Mouse (Mus musculus) bone marrow, adult 2 months (tissue): ENCODE data around the gene Hbp1.

ENCODE experiments used
- CTCF ChIP-seq: fragments of 200-500 bp; IDR thresholded peaks from 2 replicates; pipeline ENCODE4 v1.5.1; 2011; ENCODE audit warnings: low read length, control low read depth; ENCODE audit not compliant: control insufficient read depth, insufficient read depth
- POLR2A ChIP-seq: fragments of 200-500 bp; IDR thresholded peaks from 2 replicates; pipeline ENCODE4 v1.6.1; 2011; ENCODE audit warnings: low read depth, mild to moderate bottlenecking, control low read depth, low read length, borderline replicate concordance; ENCODE audit not compliant: control insufficient read depth

DNA sequence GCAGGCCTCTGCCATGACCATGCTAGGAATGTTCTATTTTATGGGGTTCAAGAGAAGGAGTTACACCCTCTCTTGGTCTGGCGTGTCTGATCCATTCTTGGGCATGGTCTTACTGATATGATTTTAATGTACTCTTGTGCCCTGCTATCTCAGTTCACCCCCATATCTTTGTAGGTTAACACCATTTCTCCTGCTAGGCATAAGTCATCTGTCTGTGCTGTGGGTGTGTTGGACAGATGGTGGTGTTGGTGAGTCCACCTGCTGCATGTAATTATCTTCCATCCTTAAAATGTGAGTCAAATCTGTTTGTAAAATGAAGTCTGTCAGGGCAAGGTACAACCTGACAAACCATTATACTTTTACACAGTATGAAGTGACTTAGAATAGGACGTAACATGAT is 42.9 kb downstream of the Hbp1 start:
- TF ChIP-seq CTCF (no peak), POLR2A (no peak)
